Mouse (Mus musculus): ENCODE measurements around the gene Cd22. TPM values are rescaled to one million over a fixed set of nuclear protein-coding genes. Genes with fewer than 3 reads are reported as not detected.
"Not testable (repeated sequence)": the region's sequence is repeated elsewhere in the genome, so short reads cannot be mapped to it uniquely, and the experiment has no call there.

Gene Cd22
- polyA plus RNA-seq (2012; rRNA removed), result 0.15 and 0.83 TPM in 2 replicates

DNA sequence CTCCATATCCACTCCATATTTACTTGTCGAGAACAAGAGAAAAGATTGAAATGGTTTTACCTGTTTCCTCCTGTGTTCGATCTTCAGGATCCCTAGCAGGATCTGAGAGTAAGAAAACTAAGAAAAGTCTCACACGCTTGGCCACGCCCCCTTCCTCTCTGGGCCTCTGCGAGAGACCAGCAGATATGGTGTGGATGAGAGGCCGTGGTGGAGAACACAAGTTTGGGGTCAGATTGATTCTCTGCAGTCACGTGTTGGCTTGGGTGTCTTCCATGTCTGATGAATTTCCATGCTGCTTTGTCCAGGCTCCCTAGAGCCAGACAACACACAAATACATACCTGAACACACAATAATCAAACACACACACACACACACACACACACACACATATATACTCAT lies at the start of gene Cd22:
Gene Cd22 (minus strand): TSS at position 167 of the 400 bp plus-strand sequence.
- H3K4me3 ChIP-seq (ENCODE audit: insufficient read depth, low read length), result no peak within 1 kb of the TSS
- H3K27ac ChIP-seq (ENCODE audit: insufficient read depth, low read length), result no peak within 1 kb of the TSS
- no peak for TF ChIP-seq POLR2A (IDR thresholded peaks at IDR 0.05; ENCODE audit: extremely low read depth, insufficient read depth, low read length)
- no peak for TF ChIP-seq CTCF (IDR thresholded peaks at IDR 0.05; ENCODE audit: extremely low read depth, insufficient read depth, low read length)
- no peaks in the 10 kb centered on the region for H3K4me1 ChIP-seq (ENCODE audit: control insufficient read depth, insufficient read depth, low read length)

- H3K27ac ChIP-seq (ENCODE audit: insufficient read depth, low read length); H3K4me3 ChIP-seq (ENCODE audit: insufficient read depth, low read length); H3K4me1 ChIP-seq (ENCODE audit: control insufficient read depth, insufficient read depth, low read length): not testable (repeated sequence)
Measured at GRCm38 (mm10) chr7:30924581-30924980, 44.4 kb upstream of the Cd22 start, which contains the start of gene Hamp2. Gene Hamp2 (minus strand): TSS chr7:30924681.

GRCm38 (mm10) chr7:30924071-30924470 lies 43.9 kb upstream of the Cd22 start:
- Histone ChIP-seq H3K4me1 (ENCODE audit: control insufficient read depth, insufficient read depth, low read length) (no peaks in the 10 kb centered on the region), H3K27ac (ENCODE audit: insufficient read depth, low read length) (no peak overlapping the region), H3K4me3 (ENCODE audit: insufficient read depth, low read length) (no peak overlapping the region)
- no peak for TF ChIP-seq CTCF (IDR thresholded peaks at IDR 0.05; ENCODE audit: extremely low read depth, insufficient read depth, low read length)

- H3K27ac ChIP-seq (ENCODE audit: insufficient read depth, low read length); H3K4me1 ChIP-seq (ENCODE audit: control insufficient read depth, insufficient read depth, low read length); H3K4me3 ChIP-seq (ENCODE audit: insufficient read depth, low read length): not testable (repeated sequence)
Measured at GRCm38 (mm10) chr7:30922490-30922889, 42.3 kb upstream of the Cd22 start.

- Histone ChIP-seq H3K4me3 (ENCODE audit: insufficient read depth, low read length) (no peak overlapping the region), H3K4me1 (ENCODE audit: control insufficient read depth, insufficient read depth, low read length) (no peaks in the 10 kb centered on the region), H3K27ac (ENCODE audit: insufficient read depth, low read length) (no peak overlapping the region)
- TF ChIP-seq CTCF (IDR thresholded peaks at IDR 0.05; ENCODE audit: extremely low read depth, insufficient read depth, low read length) (no peak), POLR2A (IDR thresholded peaks at IDR 0.05; ENCODE audit: extremely low read depth, insufficient read depth, low read length) (no peak)
Measured at GRCm38 (mm10) chr7:30920217-30920616, 40.1 kb upstream of the Cd22 start.

GRCm38 (mm10) chr7:30917219-30917618 lies 37.1 kb upstream of the Cd22 start:
- TF ChIP-seq POLR2A (IDR thresholded peaks at IDR 0.05; ENCODE audit: extremely low read depth, insufficient read depth, low read length) (no peak), CTCF (IDR thresholded peaks at IDR 0.05; ENCODE audit: extremely low read depth, insufficient read depth, low read length) (no peak)
- H3K4me3 ChIP-seq (ENCODE audit: insufficient read depth, low read length), result peak overlapping the region; percentile 29; the same call in 1 of the 2 replicates
- H3K27ac ChIP-seq (ENCODE audit: insufficient read depth, low read length), result peak overlapping the region; percentile 92
- no peaks in the 10 kb centered on the region for H3K4me1 ChIP-seq (ENCODE audit: control insufficient read depth, insufficient read depth, low read length)

DNA sequence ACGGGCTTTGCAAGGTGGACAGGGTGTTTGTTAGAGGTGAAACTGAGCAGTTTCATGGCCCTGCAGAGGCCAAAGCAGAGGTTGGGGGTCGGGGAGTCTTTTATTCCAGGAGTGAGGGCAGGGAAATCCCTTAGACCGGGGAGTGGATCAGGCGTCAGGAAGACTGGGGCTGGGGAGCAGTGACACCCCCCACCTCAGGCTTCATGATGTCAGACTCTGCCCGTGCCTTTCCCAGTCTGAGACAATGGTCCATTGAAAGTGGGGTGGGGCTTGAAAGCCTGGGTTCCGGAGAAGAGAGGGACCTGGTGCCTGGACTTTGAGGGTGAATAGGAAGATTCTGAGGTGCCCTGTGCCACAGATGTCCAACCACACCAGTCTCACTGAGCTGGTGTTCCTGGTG lies 36.6 kb upstream of the Cd22 start:
- Histone ChIP-seq H3K27ac (ENCODE audit: insufficient read depth, low read length) (peak overlapping the region; percentile 92), H3K4me1 (ENCODE audit: control insufficient read depth, insufficient read depth, low read length) (no peaks in the 10 kb centered on the region), H3K4me3 (ENCODE audit: insufficient read depth, low read length) (peak overlapping the region; percentile 29; the same call in 1 of the 2 replicates)
- TF ChIP-seq POLR2A (IDR thresholded peaks at IDR 0.05; ENCODE audit: extremely low read depth, insufficient read depth, low read length) (no peak), CTCF (IDR thresholded peaks at IDR 0.05; ENCODE audit: extremely low read depth, insufficient read depth, low read length) (no peak)

DNA sequence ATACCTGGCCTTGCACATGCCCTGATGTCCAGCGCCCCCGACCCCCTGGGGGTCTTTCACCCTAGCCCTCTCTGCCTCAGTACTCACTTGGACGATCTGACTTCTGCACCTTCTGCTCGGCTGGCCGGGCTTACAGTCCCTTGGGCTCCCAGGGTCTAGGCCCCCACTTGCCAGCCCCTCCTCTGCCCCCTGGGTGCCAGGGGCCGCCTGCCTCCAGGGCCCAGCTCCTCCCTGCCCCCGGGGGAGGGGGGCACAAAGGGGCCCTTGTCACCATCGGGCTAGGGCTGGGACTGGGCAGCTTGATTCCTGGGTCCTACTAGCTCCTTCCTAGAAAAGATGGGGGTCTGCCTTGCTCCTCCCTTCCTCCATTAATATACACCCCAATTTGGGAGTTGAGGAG lies 34.6 kb upstream of the Cd22 start, which contains the start of gene Mag:
Gene Mag (minus strand): TSS at position 142 of the 400 bp plus-strand sequence.
- Histone ChIP-seq H3K27ac (ENCODE audit: insufficient read depth, low read length) (peak within 1 kb of the TSS; percentile 92), H3K4me3 (ENCODE audit: insufficient read depth, low read length) (peak within 1 kb of the TSS; percentile 29), H3K4me1 (ENCODE audit: control insufficient read depth, insufficient read depth, low read length) (no peaks in the 10 kb centered on the region)
- no peak for TF ChIP-seq CTCF (IDR thresholded peaks at IDR 0.05; ENCODE audit: extremely low read depth, insufficient read depth, low read length)
- TF ChIP-seq POLR2A (IDR thresholded peaks at IDR 0.05; ENCODE audit: extremely low read depth, insufficient read depth, low read length), result no peak; the same call in 1 of the 2 replicates

GRCm38 (mm10) chr7:30909773-30910172 lies 29.6 kb upstream of the Cd22 start:
- Histone ChIP-seq H3K4me1 (ENCODE audit: control insufficient read depth, insufficient read depth, low read length) (no peaks in the 10 kb centered on the region), H3K27ac (ENCODE audit: insufficient read depth, low read length) (no peak overlapping the region)

DNA sequence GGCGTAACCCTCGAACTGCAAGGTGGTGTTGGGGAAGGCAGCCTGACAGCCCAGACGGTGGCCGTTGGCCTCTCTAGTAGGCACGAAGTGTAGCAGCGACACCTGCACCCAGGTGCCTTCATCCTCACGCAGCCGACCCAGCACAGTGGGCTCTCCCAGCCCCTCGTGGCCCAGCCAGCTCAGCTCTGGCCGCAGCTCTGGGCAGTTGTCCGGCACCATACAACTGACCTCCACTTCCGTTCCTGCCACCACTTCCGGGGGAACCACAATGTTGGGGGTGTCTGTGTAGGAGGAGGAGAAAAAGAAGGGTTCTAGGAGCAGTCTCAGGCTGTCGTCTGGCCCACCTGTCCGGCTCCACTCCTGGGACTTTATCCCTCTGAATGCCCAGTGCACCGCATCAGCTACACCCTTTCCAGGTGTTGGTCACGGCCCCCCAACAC lies 28.9 kb upstream of the Cd22 start:
- Histone ChIP-seq H3K4me3 (ENCODE audit: insufficient read depth, low read length) (no peak overlapping the region), H3K4me1 (ENCODE audit: control insufficient read depth, insufficient read depth, low read length) (no peaks in the 10 kb centered on the region), H3K27ac (ENCODE audit: insufficient read depth, low read length) (no peak overlapping the region)
- TF ChIP-seq CTCF (IDR thresholded peaks at IDR 0.05; ENCODE audit: extremely low read depth, insufficient read depth, low read length) (no peak), POLR2A (IDR thresholded peaks at IDR 0.05; ENCODE audit: extremely low read depth, insufficient read depth, low read length) (no peak)

More at GRCm38 (mm10) chr7:30909773-30910172, 29.6 kb upstream of the Cd22 start:
- H3K4me3 ChIP-seq (ENCODE audit: insufficient read depth, low read length), result no peak overlapping the region
- TF ChIP-seq CTCF (IDR thresholded peaks at IDR 0.05; ENCODE audit: extremely low read depth, insufficient read depth, low read length), result no peak
- TF ChIP-seq POLR2A (IDR thresholded peaks at IDR 0.05; ENCODE audit: extremely low read depth, insufficient read depth, low read length), result no peak
